Mouse (Mus musculus): ENCODE measurements around the gene Csmd2.

GRCm38 (mm10) chr4:128184747-128185146 is 197.1 kb downstream of the Csmd2 start:
- TF ChIP-seq EP300 (IDR thresholded peaks at IDR 0.05; ENCODE audit: low read depth) (no peak), CTCF (IDR thresholded peaks at IDR 0.05; ENCODE audit: low read depth) (no peak)

Measured in liver, postnatal 0 days (tissue).